Mouse (Mus musculus): ENCODE data around the gene Angptl3.

The Angptl3 gene

GRCm38 (mm10) chr4:99030686-99031085 is at the start of gene Angptl3:
Angptl3 (plus strand) TSS chr4:99030954.
- no peak for DNase-seq

- DNase-seq = no peak
Measured at GRCm38 (mm10) chr4:98984701-98985100, 46.1 kb upstream of the Angptl3 start.

GRCm38 (mm10) chr4:98993491-98993890 is 37.3 kb upstream of the Angptl3 start:
- DNase-seq = no peak

- no peak for DNase-seq
Measured at GRCm38 (mm10) chr4:99005574-99005973, 25.2 kb upstream of the Angptl3 start.

GRCm38 (mm10) chr4:99006319-99006718 is 24.4 kb upstream of the Angptl3 start:
- no peak for DNase-seq

- DNase-seq = no peak
Measured at GRCm38 (mm10) chr4:99011039-99011438, 19.7 kb upstream of the Angptl3 start.

- no peak for DNase-seq
Measured at GRCm38 (mm10) chr4:99022221-99022620, 8.5 kb upstream of the Angptl3 start.

GRCm38 (mm10) chr4:99028377-99028776 is 2.4 kb upstream of the Angptl3 start:
- no peak for DNase-seq

- no peak for DNase-seq
Measured at GRCm38 (mm10) chr4:99032921-99033320, 2.2 kb downstream of the Angptl3 start.

- DNase-seq = no peak
Measured at GRCm38 (mm10) chr4:99044854-99045253, 14.1 kb downstream of the Angptl3 start.

- no peak for DNase-seq
Measured at GRCm38 (mm10) chr4:99046471-99046870, 15.7 kb downstream of the Angptl3 start.

- no peak for DNase-seq
Measured at GRCm38 (mm10) chr4:99048581-99048980, 17.8 kb downstream of the Angptl3 start.

- DNase-seq = no peak
Measured at GRCm38 (mm10) chr4:99064524-99064923, 33.8 kb downstream of the Angptl3 start.

- DNase-seq = no peak
Measured at GRCm38 (mm10) chr4:99068806-99069205, 38.1 kb downstream of the Angptl3 start.

- DNase-seq = no peak
Measured at GRCm38 (mm10) chr4:99078005-99078404, 47.3 kb downstream of the Angptl3 start.

- DNase-seq = no peak
Measured at GRCm38 (mm10) chr4:99081169-99081568, 50.4 kb downstream of the Angptl3 start.

GRCm38 (mm10) chr4:99083862-99084261 is 53.1 kb downstream of the Angptl3 start:
- DNase-seq = no peak

- no peak for DNase-seq
Measured at GRCm38 (mm10) chr4:99087760-99088485, 57.2 kb downstream of the Angptl3 start.

- no peak for DNase-seq
Measured at GRCm38 (mm10) chr4:99091151-99091701, 60.5 kb downstream of the Angptl3 start.

- DNase-seq = no peak
Measured at GRCm38 (mm10) chr4:99091777-99092176, 61.0 kb downstream of the Angptl3 start.
